Mouse (Mus musculus) forebrain, embryonic 13.5 days (tissue): ENCODE data around the gene Csnk2b. TPM values are rescaled to one million over a fixed set of nuclear protein-coding genes. Genes with fewer than 3 reads are reported as not detected.

Source experiments
- ATAC-seq: fragments of 200-750 bp; cut with Nextera tagmentation; 2 replicates; pipeline ENCODE4 v1.8.0; 2017
- H3K27ac ChIP-seq: fragments of 300-500 bp; sonication (generic); 2 replicates; pipeline ENCODE4 v1.5.1; 2015; ENCODE audit warnings: inconsistent platforms, mild to moderate bottlenecking, moderate library complexity
- H3K27me3 ChIP-seq: fragments of 300-500 bp; sonication (generic); 2 replicates; pipeline ENCODE4 v1.6.1; 2015; ENCODE audit warnings: mild to moderate bottlenecking, inconsistent platforms
- H3K36me3 ChIP-seq: fragments of 300-500 bp; sonication (generic); 2 replicates; pipeline ENCODE4 v1.6.1; 2015; ENCODE audit warnings: mild to moderate bottlenecking, inconsistent platforms; ENCODE audit not compliant: poor library complexity, severe bottlenecking
- H3K4me1 ChIP-seq: fragments of 300-500 bp; sonication (generic); 2 replicates; pipeline ENCODE4 v1.6.1; 2015; ENCODE audit warnings: inconsistent platforms
- H3K4me2 ChIP-seq: fragments of 300-500 bp; sonication (generic); 2 replicates; pipeline ENCODE4 v1.6.1; 2015; ENCODE audit warnings: inconsistent platforms, mild to moderate bottlenecking, moderate library complexity
- H3K4me3 ChIP-seq: fragments of 300-500 bp; sonication (generic); 2 replicates; pipeline ENCODE4 v1.5.1; 2015; ENCODE audit warnings: mild to moderate bottlenecking, inconsistent platforms
- H3K9ac ChIP-seq: fragments of 300-500 bp; sonication (generic); 2 replicates; pipeline ENCODE4 v1.6.1; 2015; ENCODE audit warnings: mild to moderate bottlenecking, inconsistent platforms
- H3K9me3 ChIP-seq: fragments of 300-500 bp; sonication (generic); replicated peaks from 2 replicates; pipeline ENCODE4 v1.6.1; 2016; ENCODE audit warnings: inconsistent platforms
- WGBS: fragments of 180-500 bp; shearing (Covaris S2); methylation state at CpG from one replicate; pipeline ENCODE4 v1.1.7; 2015; 5-methylcytosine and 5-hydroxymethylcytosine counted together
- polyA plus RNA-seq: library from polyadenylated mRNA; unstranded; fragments of >200 nt; fragmentation: Nextera tagmentation; extraction: Ambion mirVana; gene quantifications from 2 replicates; pipeline ENCODE4 v1.2.1, GENCODE M21; 2015

Csnk2b gene
- polyA plus RNA-seq, 1 experiment from 2014 or later: 339 TPM

GRCm38 (mm10) chr17:35159638-35160037 lies 37.8 kb upstream of the Csnk2b start:
- WGBS: 88% methylated on average over 7 of the region's 7 CpGs
- no peak for ATAC-seq
- H3K36me3 ChIP-seq: peaks cover 81% of the 10 kb centered on the region
- H3K4me1 ChIP-seq: peaks cover 25% of the 10 kb centered on the region
- H3K27me3 ChIP-seq: no peaks in the 10 kb centered on the region
- no peaks in the 10 kb centered on the region for H3K9me3 ChIP-seq
- no peak overlapping the region for H3K4me3 ChIP-seq
- no peak overlapping the region for H3K9ac ChIP-seq
- no peak overlapping the region for H3K27ac ChIP-seq
- no peak overlapping the region for H3K4me2 ChIP-seq

DNA sequence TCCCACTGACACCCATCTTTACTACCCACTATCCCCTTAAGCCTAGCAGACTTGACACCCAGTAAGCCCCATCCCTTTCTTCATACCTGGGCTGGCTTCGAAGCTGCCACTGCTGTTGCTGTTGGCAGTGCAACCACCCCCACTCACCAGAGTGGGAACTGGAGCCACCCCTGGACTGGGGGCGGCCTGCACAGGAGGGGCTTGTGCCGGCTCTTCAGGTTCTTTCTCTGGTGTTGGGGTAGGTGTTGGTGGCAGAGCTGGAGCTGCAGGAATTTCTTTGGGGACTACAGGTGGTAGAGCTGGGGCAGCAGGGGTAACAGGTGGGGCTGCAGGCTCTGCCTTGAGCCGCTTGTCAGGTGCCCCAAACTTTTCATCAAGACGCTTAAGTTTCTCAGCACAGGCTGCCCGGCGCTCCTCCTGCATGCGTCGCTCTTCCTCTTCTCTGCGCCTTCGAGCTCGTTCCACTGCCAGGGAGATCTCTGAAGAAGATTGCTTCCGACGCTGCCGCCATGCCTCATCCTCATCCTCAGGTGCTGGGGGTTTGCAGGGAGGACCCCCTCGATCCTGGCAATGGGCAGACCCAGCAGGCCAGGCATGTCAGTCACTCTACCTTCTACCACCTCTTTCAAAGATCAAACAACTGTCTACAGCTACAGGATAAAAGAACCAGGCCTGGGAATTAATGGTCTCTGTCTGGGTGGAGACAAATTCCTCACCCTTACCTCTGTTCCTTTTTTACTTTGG lies 37.2 kb upstream of the Csnk2b start:
- Histone ChIP-seq H3K9ac (no peak overlapping the region), H3K4me3 (no peak overlapping the region)
- 97% methylated on average over 16 of the region's 16 CpGs for WGBS

DNA sequence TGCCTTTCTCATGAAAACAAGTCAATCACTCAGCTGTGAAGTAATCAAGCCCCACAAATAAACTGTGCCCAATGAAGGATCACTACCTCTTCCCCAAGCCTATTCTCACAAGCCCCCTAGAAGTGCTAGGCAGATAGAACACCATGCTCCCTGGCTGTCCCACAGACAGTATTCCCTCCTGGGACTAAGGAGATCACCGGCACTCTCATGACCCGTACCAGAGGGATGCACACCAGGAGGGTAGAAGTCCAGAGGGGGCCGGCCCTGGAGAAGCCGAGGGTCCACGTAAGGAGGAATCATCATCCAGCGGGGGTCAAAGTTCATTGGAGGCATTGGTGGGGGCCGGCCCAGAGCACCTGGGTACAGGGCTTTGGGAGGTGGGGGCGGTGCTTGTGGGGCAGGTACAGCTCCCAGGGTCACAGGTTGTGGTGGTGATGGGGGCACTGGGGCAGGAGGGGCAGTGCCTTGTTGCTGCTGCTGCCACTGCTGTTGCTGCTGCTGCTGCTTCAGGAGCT lies 35.9 kb upstream of the Csnk2b start:
- Histone ChIP-seq H3K9ac (no peak overlapping the region), H3K4me1 (peaks cover 14% of the 10 kb centered on the region), H3K36me3 (peaks cover 100% of the 10 kb centered on the region), H3K4me3 (no peak overlapping the region), H3K27me3 (no peaks in the 10 kb centered on the region), H3K27ac (no peak overlapping the region), H3K9me3 (no peaks in the 10 kb centered on the region), H3K4me2 (no peak overlapping the region)
- 97% methylated on average over 8 of the region's 8 CpGs for WGBS
- ATAC-seq: no peak

More for the DNA sequence above, 37.2 kb upstream of the Csnk2b start:
- H3K27me3 ChIP-seq: no peaks in the 10 kb centered on the region
- ATAC-seq: no peak
- peaks cover 25% of the 10 kb centered on the region for H3K4me1 ChIP-seq
- H3K36me3 ChIP-seq: peaks cover 87% of the 10 kb centered on the region
- H3K4me2 ChIP-seq: no peak overlapping the region
- no peak overlapping the region for H3K27ac ChIP-seq
- no peaks in the 10 kb centered on the region for H3K9me3 ChIP-seq

DNA sequence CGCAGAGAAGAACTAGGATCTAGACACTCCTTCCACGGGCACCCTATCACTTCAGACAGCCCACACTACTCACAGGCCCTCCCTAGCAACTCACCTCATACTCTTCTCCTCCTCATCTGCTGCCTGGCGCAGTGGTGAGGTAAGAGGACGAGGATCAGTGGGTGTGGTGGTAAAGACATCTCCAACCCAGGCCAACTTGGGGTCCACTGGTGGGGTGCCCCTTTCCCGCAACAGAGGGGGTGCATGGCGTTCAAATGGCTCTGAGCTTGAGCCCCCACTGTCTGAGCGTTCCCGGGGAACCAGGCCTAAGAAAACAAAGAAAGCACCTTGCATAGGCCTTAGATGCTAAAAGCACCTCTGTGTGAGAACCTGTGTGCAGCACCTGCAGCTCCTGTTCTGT lies 35.4 kb upstream of the Csnk2b start:
- H3K9ac ChIP-seq: no peak overlapping the region
- peaks cover 9% of the 10 kb centered on the region for H3K4me1 ChIP-seq
- ATAC-seq: no peak
- H3K27ac ChIP-seq: no peak overlapping the region
- no peak overlapping the region for H3K4me3 ChIP-seq
- H3K4me2 ChIP-seq: no peak overlapping the region
- WGBS: 94% methylated on average over 8 of the region's 8 CpGs
- H3K36me3 ChIP-seq: peaks cover 100% of the 10 kb centered on the region
- H3K27me3 ChIP-seq: no peaks in the 10 kb centered on the region
- no peaks in the 10 kb centered on the region for H3K9me3 ChIP-seq

GRCm38 (mm10) chr17:35156461-35157200 lies 34.8 kb upstream of the Csnk2b start:
- no peak overlapping the region for H3K9ac ChIP-seq
- H3K4me1 ChIP-seq: peaks cover 3% of the 10 kb centered on the region; the same call in 1 of the 2 replicates
- peaks cover 100% of the 10 kb centered on the region for H3K36me3 ChIP-seq
- H3K4me3 ChIP-seq: no peak overlapping the region
- no peak for ATAC-seq
- H3K27ac ChIP-seq: no peak overlapping the region
- no peak overlapping the region for H3K4me2 ChIP-seq
- H3K27me3 ChIP-seq: no peaks in the 10 kb centered on the region
- no peaks in the 10 kb centered on the region for H3K9me3 ChIP-seq
- WGBS: 92% methylated on average over 33 of the region's 33 CpGs

DNA sequence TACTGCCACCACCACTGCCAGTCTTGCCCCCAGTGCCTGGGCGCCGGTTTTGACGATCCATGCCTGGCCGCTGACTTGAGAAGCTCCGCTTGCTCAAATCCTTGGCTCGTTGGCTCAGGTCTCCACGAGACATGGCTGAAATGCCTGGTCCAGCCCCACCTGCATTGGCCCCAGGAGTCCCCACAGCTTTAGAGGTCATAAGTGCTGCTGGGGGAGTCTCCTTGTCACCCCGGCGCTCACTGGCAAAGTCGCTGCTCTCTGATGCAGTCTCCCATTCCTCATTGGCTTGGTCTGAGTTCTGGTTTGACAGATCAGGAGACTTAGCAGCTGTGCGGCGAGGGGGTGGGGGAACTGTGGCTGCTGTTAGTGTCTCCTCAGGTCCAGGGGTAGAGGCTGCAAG lies 33.6 kb upstream of the Csnk2b start:
- Histone ChIP-seq H3K9me3 (no peaks in the 10 kb centered on the region), H3K27ac (no peak overlapping the region), H3K36me3 (peaks cover 98% of the 10 kb centered on the region), H3K4me1 (no peaks in the 10 kb centered on the region), H3K4me2 (no peak overlapping the region), H3K27me3 (no peaks in the 10 kb centered on the region), H3K9ac (no peak overlapping the region), H3K4me3 (no peak overlapping the region)
- no peak for ATAC-seq
- WGBS: 90% methylated on average over 12 of the region's 12 CpGs

GRCm38 (mm10) chr17:35154616-35155015 lies 32.8 kb upstream of the Csnk2b start:
- Histone ChIP-seq H3K9me3 (no peaks in the 10 kb centered on the region), H3K4me2 (no peak overlapping the region), H3K27me3 (no peaks in the 10 kb centered on the region), H3K9ac (no peak overlapping the region), H3K4me3 (no peak overlapping the region), H3K4me1 (no peaks in the 10 kb centered on the region), H3K27ac (no peak overlapping the region), H3K36me3 (peaks cover 98% of the 10 kb centered on the region)
- ATAC-seq: no peak
- 77% methylated on average over 7 of the region's 7 CpGs for WGBS

GRCm38 (mm10) chr17:35153931-35154330 lies 32.1 kb upstream of the Csnk2b start:
- no peaks in the 10 kb centered on the region for H3K4me1 ChIP-seq
- H3K27ac ChIP-seq: no peak overlapping the region
- WGBS: 89% methylated on average over 4 of the region's 4 CpGs
- no peak overlapping the region for H3K9ac ChIP-seq
- peaks cover 98% of the 10 kb centered on the region for H3K36me3 ChIP-seq
- no peaks in the 10 kb centered on the region for H3K27me3 ChIP-seq
- H3K9me3 ChIP-seq: no peaks in the 10 kb centered on the region
- H3K4me2 ChIP-seq: no peak overlapping the region
- no peak overlapping the region for H3K4me3 ChIP-seq
- ATAC-seq: no peak

DNA sequence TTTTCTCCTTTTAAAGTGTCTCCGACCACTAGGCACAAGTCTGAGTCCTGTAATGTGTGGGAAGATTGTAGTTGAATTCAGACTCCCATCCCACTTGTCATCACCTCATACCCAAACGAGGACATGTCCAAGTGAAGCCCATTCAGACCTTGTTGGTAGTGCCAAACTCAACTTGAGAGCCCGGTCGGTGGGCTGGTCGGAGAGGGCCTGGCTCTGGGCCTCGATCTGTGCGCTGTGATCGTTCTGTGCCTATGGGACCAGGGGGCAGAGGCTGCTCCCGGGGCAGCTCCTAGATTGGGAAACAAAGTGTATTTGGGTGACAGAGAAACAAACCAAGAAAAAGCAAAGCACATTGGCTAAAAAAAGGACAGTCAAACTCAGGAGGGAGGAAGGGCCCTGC lies 31.2 kb upstream of the Csnk2b start:
- no peak for ATAC-seq
- no peaks in the 10 kb centered on the region for H3K4me1 ChIP-seq
- H3K4me2 ChIP-seq: no peak overlapping the region
- H3K9ac ChIP-seq: no peak overlapping the region
- no peak overlapping the region for H3K4me3 ChIP-seq
- 89% methylated on average over 9 of the region's 9 CpGs for WGBS
- H3K27me3 ChIP-seq: no peaks in the 10 kb centered on the region
- peaks cover 98% of the 10 kb centered on the region for H3K36me3 ChIP-seq
- H3K27ac ChIP-seq: no peak overlapping the region
- no peaks in the 10 kb centered on the region for H3K9me3 ChIP-seq

- Histone ChIP-seq H3K4me3 (no peak overlapping the region), H3K4me2 (no peak overlapping the region), H3K9me3 (no peaks in the 10 kb centered on the region), H3K4me1 (no peaks in the 10 kb centered on the region), H3K27ac (no peak overlapping the region), H3K27me3 (no peaks in the 10 kb centered on the region), H3K9ac (no peak overlapping the region), H3K36me3 (peaks cover 98% of the 10 kb centered on the region)
- ATAC-seq: no peak
- 95% methylated on average over 4 of the region's 4 CpGs for whole genome bisulfite sequencing
These were observed 30.3 kb upstream of the Csnk2b start for GRCm38 (mm10) chr17:35152121-35152520.

- Histone ChIP-seq H3K4me1 (no peaks in the 10 kb centered on the region), H3K27ac (no peak overlapping the region), H3K4me2 (no peak overlapping the region), H3K36me3 (peaks cover 98% of the 10 kb centered on the region), H3K9me3 (no peaks in the 10 kb centered on the region), H3K9ac (no peak overlapping the region), H3K4me3 (no peak overlapping the region), H3K27me3 (no peaks in the 10 kb centered on the region)
- no peak for ATAC-seq
- WGBS: 75% methylated on average over 5 of the region's 5 CpGs
These were observed 26.2 kb upstream of the Csnk2b start for GRCm38 (mm10) chr17:35147922-35148639.

GRCm38 (mm10) chr17:35147348-35147747 lies 25.5 kb upstream of the Csnk2b start:
- no peaks in the 10 kb centered on the region for H3K4me1 ChIP-seq
- H3K27me3 ChIP-seq: no peaks in the 10 kb centered on the region
- ATAC-seq: no peak
- 67% methylated on average over 3 of the region's 3 CpGs for WGBS
- H3K9ac ChIP-seq: no peak overlapping the region
- H3K4me2 ChIP-seq: no peak overlapping the region
- H3K36me3 ChIP-seq: peaks cover 98% of the 10 kb centered on the region
- no peak overlapping the region; the same call in 1 of the 2 replicates for H3K27ac ChIP-seq
- no peaks in the 10 kb centered on the region for H3K9me3 ChIP-seq
- no peak overlapping the region for H3K4me3 ChIP-seq
